Mouse (Mus musculus) liver, adult 2 months (tissue): ENCODE results near the gene Ccdc130.

Experiments
- CTCF ChIP-seq: fragments of 200-500 bp; IDR thresholded peaks from 2 replicates; pipeline ENCODE4 v1.5.1; 2011; ENCODE audit warnings: low read depth, low read length, control low read depth
- POLR2A ChIP-seq: fragments of 200-500 bp; IDR thresholded peaks from 2 replicates; pipeline ENCODE4 v1.6.1; 2011; ENCODE audit warnings: low read length, control low read depth; ENCODE audit not compliant: insufficient read depth; ENCODE audit errors: extremely low read depth

DNA sequence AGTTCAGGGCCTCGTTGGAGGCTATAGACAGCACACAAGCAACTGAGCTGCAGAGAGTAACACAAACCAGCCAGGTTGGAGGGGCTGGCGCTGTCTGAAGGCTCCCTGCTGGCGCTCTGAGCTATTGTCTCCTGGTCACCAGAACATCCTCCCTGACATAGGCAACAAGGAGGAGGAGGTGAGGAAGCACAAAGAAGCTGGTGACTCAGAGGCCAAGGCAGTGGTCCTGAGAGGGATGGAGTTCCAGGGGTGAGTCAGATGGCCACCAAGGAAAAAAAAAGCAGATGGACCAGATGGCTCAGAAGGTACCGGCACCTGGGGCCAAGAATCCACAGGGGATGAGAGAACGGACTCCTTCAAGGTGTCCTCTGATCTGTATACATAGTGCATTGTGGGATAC, 20.9 kb upstream of the Ccdc130 start:
- TF ChIP-seq POLR2A (no peak), CTCF (no peak)
